Mouse (Mus musculus) liver, postnatal 0 days (tissue): Measurements from ENCODE around the gene Grap.

ENCODE experiments used
- CTCF ChIP-seq: sonication (generic); IDR thresholded peaks from 2 replicates; pipeline ENCODE4 v1.5.1; 2016; ENCODE audit warnings: antibody characterized with exemption, low read depth
- EP300 ChIP-seq: IDR thresholded peaks from 2 replicates; pipeline ENCODE4 v1.6.1; 2016; ENCODE audit warnings: antibody characterized with exemption, low read depth, mild to moderate bottlenecking

DNA sequence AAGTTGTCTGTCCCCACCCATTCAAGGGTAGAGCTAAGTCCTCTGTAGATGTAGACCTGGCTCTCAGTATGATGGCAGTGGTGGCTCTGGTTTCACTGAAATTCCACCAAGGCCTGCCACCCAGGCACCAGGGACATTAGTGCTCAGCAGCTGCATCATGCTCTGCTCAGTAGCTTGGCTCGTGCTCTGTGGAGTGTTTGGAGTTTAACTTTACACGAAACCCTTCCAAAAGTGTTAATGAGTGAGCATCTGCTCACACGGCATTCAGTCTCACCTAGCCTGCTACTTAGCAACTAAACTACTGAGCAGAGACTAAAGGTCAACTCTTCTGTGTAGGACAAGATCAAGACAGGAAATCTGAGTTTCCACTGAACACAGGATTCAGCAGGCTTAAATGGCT is 67.6 kb downstream of the Grap start, which contains the start of gene Slc5a10:
- TF ChIP-seq CTCF: no peak
- TF ChIP-seq EP300: no peak
